Mouse (Mus musculus): Measurements from ENCODE around the gene Zfp566. TPM values are rescaled to one million over a fixed set of nuclear protein-coding genes. Genes with fewer than 3 reads are reported as not detected.
A peak's percentile ranks its signal among the peaks of the same experiment; 100 is the strongest.

Zfp566 gene
- polyA plus RNA-seq, 1 experiment from 2014 or later: 1.9 TPM

DNA sequence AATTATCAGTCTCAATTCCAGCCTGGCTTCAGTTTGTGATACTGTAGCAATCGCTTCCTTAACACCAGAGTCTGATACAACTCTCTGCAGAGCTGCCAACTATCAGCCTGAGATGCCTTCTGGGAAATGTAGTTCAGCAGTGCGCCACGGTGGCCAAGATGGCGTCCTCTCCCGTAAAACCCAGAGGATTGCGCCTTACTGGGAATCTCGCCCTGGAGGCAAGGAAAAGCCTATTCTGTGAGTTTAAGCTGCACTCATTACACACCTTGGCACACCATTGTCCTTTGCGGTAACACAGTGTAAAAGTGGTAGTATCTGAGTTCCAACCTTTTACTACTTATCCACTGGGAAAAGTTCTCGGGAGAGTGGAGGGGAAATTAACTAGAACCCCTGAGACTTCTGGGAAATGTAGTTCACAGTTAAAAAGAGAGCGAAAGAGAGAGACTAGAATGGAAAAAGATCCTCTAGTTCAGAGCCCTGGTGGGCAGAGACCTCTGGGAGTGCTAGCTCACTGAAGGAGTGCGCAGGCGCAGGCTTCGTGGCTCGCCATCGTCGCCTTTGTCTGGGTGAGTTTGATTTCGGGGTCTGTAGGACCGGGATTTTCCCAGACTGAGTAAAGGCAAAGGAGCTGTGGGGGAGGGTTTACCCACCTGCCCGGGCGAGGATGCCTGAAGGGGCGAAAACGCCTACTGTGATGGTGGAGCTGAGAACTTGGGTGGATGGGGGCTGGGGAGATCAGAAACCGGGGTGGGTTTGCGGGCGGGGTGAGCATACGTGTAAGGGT is 4.5 kb upstream of the Zfp566 start, which contains the start of gene Zfp260:
Gene Zfp260 (plus strand): TSS at position 132 of the 784 bp plus-strand sequence.
- peak within 1 kb of the TSS; percentile 83 for H3K4me2 ChIP-seq
- no peaks in the 10 kb centered on the region for H3K27me3 ChIP-seq
- H3K9me3 ChIP-seq (replicated peaks): no peaks in the 10 kb centered on the region
- H3K27ac ChIP-seq (replicated peaks): peak within 1 kb of the TSS; percentile 82
- peak within 1 kb of the TSS; percentile 54 for H3K9ac ChIP-seq
- peaks cover 34% of the 10 kb centered on the region for H3K4me1 ChIP-seq (replicated peaks)
- peak within 1 kb of the TSS; percentile 73 for H3K4me3 ChIP-seq (replicated peaks)
- ATAC-seq (ENCODE audit: insufficient read depth): peak; percentile 63
- 0 out of 2 replicates have a peak, but pooled peaks cover 4% of the 10 kb centered on the region for H3K36me3 ChIP-seq (replicated peaks)
- WGBS (ENCODE audit: insufficient replicate concordance): under 1% methylated on average over 26 of the region's 26 CpGs

- no peaks in the 10 kb centered on the region for H3K36me3 ChIP-seq (replicated peaks)
- WGBS (ENCODE audit: insufficient replicate concordance): 65% methylated on average over 6 of the region's 6 CpGs
- H3K9ac ChIP-seq: no peak overlapping the region
- 0 out of 2 replicates have a peak overlapping the region, but pooled peaks have one; percentile 82 for H3K27ac ChIP-seq (replicated peaks)
- H3K9me3 ChIP-seq (replicated peaks): no peaks in the 10 kb centered on the region
- peak overlapping the region; percentile 73 for H3K4me3 ChIP-seq (replicated peaks)
- peak overlapping the region; percentile 83 for H3K4me2 ChIP-seq
- H3K27me3 ChIP-seq: no peaks in the 10 kb centered on the region
- ATAC-seq (ENCODE audit: insufficient read depth): no peak
- H3K4me1 ChIP-seq (replicated peaks): peaks cover 43% of the 10 kb centered on the region
These were observed 3.6 kb upstream of the Zfp566 start for GRCm38 (mm10) chr7:30093918-30094415.

DNA sequence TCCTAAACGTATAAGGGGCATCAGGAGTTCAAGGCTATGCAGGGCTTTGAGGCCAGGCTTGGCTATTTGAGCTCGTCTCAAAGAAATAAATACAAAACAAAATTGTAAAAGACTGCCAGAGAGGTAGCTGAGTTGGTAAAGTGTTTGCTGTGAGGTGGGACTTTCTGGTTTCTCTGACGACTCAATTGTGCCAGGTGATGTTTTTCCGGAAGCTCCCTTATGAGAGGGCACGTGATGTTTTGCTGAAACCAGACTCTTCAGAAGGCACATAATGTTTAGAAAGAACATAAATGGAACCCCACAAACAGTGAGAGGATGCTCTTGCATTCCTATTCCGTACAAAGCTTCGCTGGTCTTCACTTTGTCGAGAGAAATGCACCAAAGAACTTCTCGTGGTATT is 2.3 kb upstream of the Zfp566 start:
- peaks cover 39% of the 10 kb centered on the region for H3K4me1 ChIP-seq (replicated peaks)
- no peak overlapping the region for H3K9ac ChIP-seq
- H3K36me3 ChIP-seq (replicated peaks): no peaks in the 10 kb centered on the region
- ATAC-seq (ENCODE audit: insufficient read depth): no peak
- H3K9me3 ChIP-seq (replicated peaks): no peaks in the 10 kb centered on the region
- no peak overlapping the region for H3K4me2 ChIP-seq
- no peak overlapping the region for H3K4me3 ChIP-seq (replicated peaks)
- no peaks in the 10 kb centered on the region for H3K27me3 ChIP-seq
- no peak overlapping the region for H3K27ac ChIP-seq (replicated peaks)
- 60% methylated on average over 9 of the region's 9 CpGs for WGBS (ENCODE audit: insufficient replicate concordance)

GRCm38 (mm10) chr7:30090970-30091585 is 751 bp upstream of the Zfp566 start:
- Histone ChIP-seq H3K9me3 (replicated peaks) (no peaks in the 10 kb centered on the region), H3K27ac (replicated peaks) (peak overlapping the region; percentile 74), H3K27me3 (no peaks in the 10 kb centered on the region), H3K4me2 (peak overlapping the region; percentile 85), H3K4me1 (replicated peaks) (peaks cover 34% of the 10 kb centered on the region), H3K36me3 (replicated peaks) (0 out of 2 replicates have a peak, but pooled peaks cover 4% of the 10 kb centered on the region), H3K4me3 (replicated peaks) (peak overlapping the region; percentile 64), H3K9ac (peak overlapping the region; percentile 15; the same call in 1 of the 2 replicates)
- no peak for ATAC-seq (ENCODE audit: insufficient read depth)
- 6% methylated on average over 9 of the region's 9 CpGs for WGBS (ENCODE audit: insufficient replicate concordance)

DNA sequence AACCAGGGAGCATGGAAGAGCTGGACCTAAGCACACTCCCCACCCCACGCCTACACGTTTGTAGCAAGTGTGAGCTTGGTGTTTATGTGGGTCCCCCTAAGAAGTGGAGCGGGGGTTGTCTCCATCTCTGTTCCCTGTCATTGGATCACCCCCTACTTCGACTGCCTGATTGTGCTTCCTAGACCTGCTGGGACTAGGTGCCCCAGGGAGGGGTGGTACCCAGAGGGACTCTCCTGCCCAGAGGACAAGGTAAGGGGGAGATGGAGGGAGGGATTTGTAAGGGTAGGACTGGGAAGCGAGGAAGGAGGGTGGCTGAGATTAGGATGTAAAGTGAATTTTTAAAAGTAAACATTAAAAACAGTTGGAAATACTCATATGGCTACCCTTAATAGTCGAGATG is 922 bp downstream of the Zfp566 start:
- no peaks in the 10 kb centered on the region for H3K9me3 ChIP-seq (replicated peaks)
- peaks cover 12% of the 10 kb centered on the region for H3K36me3 ChIP-seq (replicated peaks)
- H3K27me3 ChIP-seq: no peaks in the 10 kb centered on the region
- H3K9ac ChIP-seq: peak overlapping the region; percentile 50
- H3K4me3 ChIP-seq (replicated peaks): peak overlapping the region; percentile 64
- no peak for ATAC-seq (ENCODE audit: insufficient read depth)
- no peak overlapping the region for H3K27ac ChIP-seq (replicated peaks)
- H3K4me2 ChIP-seq: peak overlapping the region; percentile 85
- WGBS (ENCODE audit: insufficient replicate concordance): 21% methylated on average over 6 of the region's 6 CpGs
- H3K4me1 ChIP-seq (replicated peaks): peaks cover 27% of the 10 kb centered on the region

- ATAC-seq (ENCODE audit: insufficient read depth): no peak
- no peak overlapping the region for H3K27ac ChIP-seq (replicated peaks)
- no peak overlapping the region for H3K4me3 ChIP-seq (replicated peaks)
- no peaks in the 10 kb centered on the region for H3K9me3 ChIP-seq (replicated peaks)
- no peaks in the 10 kb centered on the region for H3K27me3 ChIP-seq
- peaks cover 19% of the 10 kb centered on the region for H3K4me1 ChIP-seq (replicated peaks)
- peaks cover 12% of the 10 kb centered on the region for H3K36me3 ChIP-seq (replicated peaks)
- H3K9ac ChIP-seq: no peak overlapping the region
- WGBS (ENCODE audit: insufficient replicate concordance): 69% methylated on average over 9 of the region's 9 CpGs
- no peak overlapping the region for H3K4me2 ChIP-seq
These were observed 3.8 kb downstream of the Zfp566 start for GRCm38 (mm10) chr7:30086524-30086923.

- Histone ChIP-seq H3K36me3 (replicated peaks) (no peaks in the 10 kb centered on the region), H3K4me2 (peak within 1 kb of the TSS; percentile 97), H3K4me1 (replicated peaks) (peaks cover 18% of the 10 kb centered on the region), H3K4me3 (replicated peaks) (peak within 1 kb of the TSS; percentile 83), H3K27ac (replicated peaks) (peak within 1 kb of the TSS; percentile 75), H3K9me3 (replicated peaks) (no peaks in the 10 kb centered on the region), H3K27me3 (no peaks in the 10 kb centered on the region), H3K9ac (peak within 1 kb of the TSS; percentile 68)
- peak; percentile 93 for ATAC-seq (ENCODE audit: insufficient read depth)
- 1% methylated on average over 50 of the region's 50 CpGs for WGBS (ENCODE audit: insufficient replicate concordance)
These were observed 17.9 kb downstream of the Zfp566 start, which contains the start of gene Zfp82 for GRCm38 (mm10) chr7:30072146-30073028. Gene Zfp82, minus strand, starts transcription at chr7:30072900.

- no peaks in the 10 kb centered on the region for H3K27me3 ChIP-seq
- H3K4me1 ChIP-seq (replicated peaks): no peaks in the 10 kb centered on the region
- H3K36me3 ChIP-seq (replicated peaks): peaks cover 4% of the 10 kb centered on the region; the same call in 1 of the 2 replicates
- no peak overlapping the region for H3K9ac ChIP-seq
- H3K9me3 ChIP-seq (replicated peaks): no peaks in the 10 kb centered on the region
- 75% methylated on average over 5 of the region's 5 CpGs for WGBS (ENCODE audit: insufficient replicate concordance)
- no peak for ATAC-seq (ENCODE audit: insufficient read depth)
- H3K4me3 ChIP-seq (replicated peaks): no peak overlapping the region
- H3K27ac ChIP-seq (replicated peaks): no peak overlapping the region
- H3K4me2 ChIP-seq: no peak overlapping the region
These were observed 25.7 kb downstream of the Zfp566 start for GRCm38 (mm10) chr7:30064622-30065021.

DNA sequence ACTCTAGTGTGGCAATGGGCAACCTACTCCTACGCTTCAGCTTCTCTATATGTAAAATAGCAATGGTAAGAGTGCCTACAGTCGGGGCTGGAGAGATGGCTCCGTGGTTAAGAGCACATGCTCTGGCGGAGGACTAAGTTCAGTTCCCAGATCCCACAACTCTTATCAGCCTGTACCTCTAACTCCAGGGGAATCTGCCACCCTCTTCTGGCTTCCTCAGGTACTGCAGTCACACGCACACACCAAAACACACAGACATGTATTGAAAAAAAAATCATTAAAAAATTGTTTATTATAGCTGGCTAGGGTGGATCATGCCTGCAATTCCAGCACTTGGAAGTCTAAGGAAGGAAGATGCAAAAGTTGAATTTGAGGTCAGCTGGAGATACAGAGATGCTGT is 27.8 kb downstream of the Zfp566 start:
- H3K4me3 ChIP-seq (replicated peaks): no peak overlapping the region
- no peaks in the 10 kb centered on the region for H3K9me3 ChIP-seq (replicated peaks)
- no peak overlapping the region for H3K27ac ChIP-seq (replicated peaks)
- H3K9ac ChIP-seq: no peak overlapping the region
- H3K36me3 ChIP-seq (replicated peaks): peaks cover 4% of the 10 kb centered on the region; the same call in 1 of the 2 replicates
- WGBS (ENCODE audit: insufficient replicate concordance): 72% methylated on average over 5 of the region's 5 CpGs
- no peak for ATAC-seq (ENCODE audit: insufficient read depth)
- H3K4me2 ChIP-seq: no peak overlapping the region
- no peaks in the 10 kb centered on the region for H3K27me3 ChIP-seq
- H3K4me1 ChIP-seq (replicated peaks): no peaks in the 10 kb centered on the region

GRCm38 (mm10) chr7:30060341-30060740 is 30.0 kb downstream of the Zfp566 start:
- no peak for ATAC-seq (ENCODE audit: insufficient read depth)
- H3K4me3 ChIP-seq (replicated peaks): no peak overlapping the region
- no peaks in the 10 kb centered on the region for H3K9me3 ChIP-seq (replicated peaks)
- H3K4me2 ChIP-seq: no peak overlapping the region
- H3K27ac ChIP-seq (replicated peaks): no peak overlapping the region
- H3K36me3 ChIP-seq (replicated peaks): peaks cover 12% of the 10 kb centered on the region
- no peaks in the 10 kb centered on the region for H3K27me3 ChIP-seq
- WGBS (ENCODE audit: insufficient replicate concordance): 76% methylated on average over 6 of the region's 6 CpGs
- H3K9ac ChIP-seq: no peak overlapping the region
- no peaks in the 10 kb centered on the region for H3K4me1 ChIP-seq (replicated peaks)

Measured in liver, embryonic 15.5 days (tissue).